Mouse (Mus musculus) activated CD4-positive, CD25-positive, alpha-beta regulatory T cell, adult 4 months (primary cell): ENCODE measurements around the gene Tex26. TPM values are rescaled to one million over a fixed set of nuclear protein-coding genes. Genes with fewer than 3 reads are reported as not detected.

Source experiments
- ATAC-seq: one replicate; pipeline ENCODE4 v1.8.0; 2017
- polyA plus RNA-seq, 2 experiments: library from polyadenylated mRNA; unstranded; fragments of 100-300 nt; shearing (Covaris generic); gene quantifications; one replicate each; pipeline ENCODE4 v1.2.1; 2017

The Tex26 gene
- polyA plus RNA-seq, 2 experiments from 2014 or later = not detected

DNA sequence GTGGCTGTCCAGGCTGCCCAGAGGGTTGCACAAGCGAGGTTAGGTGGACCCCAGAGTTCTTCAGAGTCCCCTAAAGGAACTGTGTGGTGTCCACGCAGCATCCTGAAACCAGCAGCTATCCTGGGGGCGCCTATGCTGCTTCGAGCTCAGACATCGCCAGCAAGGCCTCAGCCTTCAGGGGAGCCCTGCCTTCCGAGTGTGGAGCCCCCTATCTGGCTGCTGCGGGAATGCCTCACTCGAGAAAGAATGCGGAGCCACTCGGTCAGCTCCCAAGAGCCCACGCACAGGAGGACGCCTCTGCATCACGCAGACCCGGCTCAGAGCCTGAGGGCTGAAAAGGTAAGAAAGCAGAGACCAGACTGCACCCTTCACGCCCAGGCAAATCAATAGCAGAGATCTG is 50.8 kb downstream of the Tex26 start:
- ATAC-seq = no peak

DNA sequence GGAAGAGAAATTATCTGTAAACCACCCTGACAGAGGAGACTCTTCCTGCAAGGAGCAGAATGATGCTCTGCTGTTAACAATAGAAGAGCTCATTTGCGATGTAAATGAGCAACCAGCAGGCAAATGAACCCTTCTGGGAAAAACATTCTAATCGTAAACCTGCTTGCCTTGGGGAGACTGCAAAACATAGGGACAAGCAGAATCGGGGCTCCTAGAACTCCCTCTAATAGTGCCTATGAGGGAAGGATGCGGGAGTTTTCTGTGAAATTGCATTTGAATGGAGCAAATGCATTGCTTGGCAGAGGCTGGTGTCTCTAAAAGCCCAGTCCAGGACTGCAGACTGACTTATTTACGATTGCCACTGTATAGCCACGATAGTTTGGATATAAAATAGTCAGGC is 56.2 kb downstream of the Tex26 start:
- no peak for ATAC-seq

DNA sequence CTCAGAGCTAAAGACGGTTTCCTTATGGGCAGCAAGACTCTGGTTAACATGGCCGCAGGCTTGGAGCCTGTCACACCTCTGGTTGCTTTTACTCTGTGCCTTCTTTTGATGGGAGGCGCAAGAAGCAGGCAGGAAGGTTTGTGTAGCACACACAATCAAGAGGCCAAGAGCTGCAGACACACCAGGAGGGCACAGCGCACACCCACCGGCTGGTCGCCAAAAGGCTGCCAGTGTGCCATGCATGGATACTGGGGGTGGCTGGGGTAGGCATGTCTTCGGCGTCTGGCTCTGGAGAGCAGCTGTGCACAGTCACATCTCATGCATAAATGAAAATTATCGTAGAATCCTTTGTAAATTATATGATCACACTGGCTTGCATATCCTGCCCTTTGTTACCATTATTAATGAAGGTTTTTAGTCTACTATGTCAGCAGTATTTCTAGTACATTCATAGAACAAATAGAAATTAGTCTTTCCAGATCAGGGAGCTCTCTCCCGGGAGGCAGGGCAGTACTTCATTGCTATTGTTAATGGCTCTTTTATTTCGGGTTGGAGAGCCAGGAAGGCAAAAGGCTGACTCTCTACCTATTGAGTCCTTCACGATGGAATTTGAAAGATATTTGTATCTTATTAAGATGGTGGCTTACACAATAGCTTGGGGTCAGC is 57.1 kb downstream of the Tex26 start:
- no peak for ATAC-seq

DNA sequence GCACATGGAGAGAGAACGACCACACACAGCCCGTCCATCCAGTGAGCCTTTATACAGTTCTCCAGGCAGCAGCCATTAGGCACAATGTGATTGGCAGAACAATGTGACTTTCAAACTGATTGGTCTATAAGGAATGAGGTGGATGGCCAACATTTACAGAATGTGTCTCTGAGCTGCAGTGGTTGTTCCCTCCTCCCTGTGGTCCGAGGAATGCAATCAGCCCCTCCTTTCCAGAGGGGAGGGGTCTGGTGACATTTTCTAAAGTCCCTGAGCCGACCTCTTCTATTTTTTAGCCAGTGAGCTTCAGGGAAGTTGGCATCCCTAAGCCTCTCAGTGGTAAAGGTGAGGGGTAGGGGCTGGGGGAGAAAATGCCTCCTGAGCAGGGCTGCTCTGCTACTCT is 60.5 kb downstream of the Tex26 start:
- ATAC-seq = no peak

DNA sequence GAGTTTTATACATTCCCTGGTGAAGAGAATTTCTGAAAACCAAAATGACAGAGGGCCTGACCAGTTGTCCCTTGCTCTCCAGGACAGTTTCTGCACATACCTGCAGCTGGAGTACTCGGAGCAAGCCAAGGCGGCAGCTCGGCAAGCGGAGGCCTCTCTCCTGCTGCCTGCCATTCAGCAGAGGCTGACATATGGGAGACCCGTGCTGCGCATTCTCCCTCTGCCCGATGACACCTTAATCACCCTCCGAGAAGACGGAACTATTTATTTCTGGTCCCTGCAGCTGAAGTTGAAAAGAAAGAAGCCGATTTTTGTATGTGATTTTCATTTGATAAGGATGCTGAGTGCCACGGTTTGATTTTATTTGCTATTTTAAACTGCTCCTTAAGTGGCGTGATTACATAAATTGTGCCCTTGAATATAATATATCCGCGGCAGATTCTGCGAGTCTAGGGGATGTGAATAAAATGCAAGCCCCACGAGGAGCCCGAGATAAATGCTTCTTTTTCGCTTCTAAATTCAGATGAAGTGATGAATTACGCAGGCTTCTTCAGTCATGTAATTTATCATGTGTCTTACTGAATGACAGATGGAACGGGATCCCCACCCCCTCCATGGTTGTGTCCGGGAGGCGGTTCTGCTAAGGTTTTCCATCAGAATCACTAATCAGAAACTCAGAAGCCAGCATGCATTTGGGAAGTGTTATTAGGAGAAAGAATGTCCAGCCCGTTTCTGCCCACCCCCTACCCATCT is 64.1 kb downstream of the Tex26 start:
- ATAC-seq = no peak

DNA sequence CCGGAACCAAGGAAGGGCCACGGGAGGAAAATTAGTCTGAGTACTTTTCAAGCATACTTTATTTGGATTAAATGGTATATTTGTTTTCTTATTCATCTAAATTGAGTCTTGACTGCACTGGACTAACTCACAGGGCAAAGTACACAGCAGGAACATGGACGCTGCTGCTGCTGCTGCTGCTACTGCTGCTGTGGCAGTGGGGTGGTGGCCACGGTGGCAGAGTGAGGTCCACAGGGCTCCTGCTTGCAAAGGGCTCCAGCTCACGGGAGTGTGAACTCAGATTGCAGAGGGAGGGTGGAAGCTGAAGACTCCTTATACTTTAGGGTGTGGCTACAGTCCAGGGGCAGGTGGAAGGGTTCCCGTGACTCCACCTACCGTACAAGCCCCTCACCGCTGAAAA is 65.5 kb downstream of the Tex26 start:
- ATAC-seq = no peak

DNA sequence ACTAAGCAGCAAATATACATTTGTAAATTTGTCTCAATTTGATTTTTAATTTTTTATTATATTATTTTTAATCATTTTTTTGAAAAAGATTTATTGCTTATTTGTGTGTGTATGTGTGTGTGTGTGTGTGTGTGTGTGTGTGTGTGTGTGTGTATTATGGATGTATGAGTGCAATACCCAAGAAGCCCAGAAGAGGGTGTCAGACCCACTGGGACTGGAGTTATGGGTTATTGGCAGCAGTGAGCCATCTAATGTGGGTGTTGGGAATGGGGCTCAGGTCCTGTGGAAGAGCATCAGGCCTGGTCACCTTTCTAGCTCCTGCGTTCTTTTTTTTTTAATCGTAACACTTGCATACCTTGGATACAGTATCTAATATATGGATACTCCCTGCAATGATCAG is 66.6 kb downstream of the Tex26 start:
- ATAC-seq = no peak

DNA sequence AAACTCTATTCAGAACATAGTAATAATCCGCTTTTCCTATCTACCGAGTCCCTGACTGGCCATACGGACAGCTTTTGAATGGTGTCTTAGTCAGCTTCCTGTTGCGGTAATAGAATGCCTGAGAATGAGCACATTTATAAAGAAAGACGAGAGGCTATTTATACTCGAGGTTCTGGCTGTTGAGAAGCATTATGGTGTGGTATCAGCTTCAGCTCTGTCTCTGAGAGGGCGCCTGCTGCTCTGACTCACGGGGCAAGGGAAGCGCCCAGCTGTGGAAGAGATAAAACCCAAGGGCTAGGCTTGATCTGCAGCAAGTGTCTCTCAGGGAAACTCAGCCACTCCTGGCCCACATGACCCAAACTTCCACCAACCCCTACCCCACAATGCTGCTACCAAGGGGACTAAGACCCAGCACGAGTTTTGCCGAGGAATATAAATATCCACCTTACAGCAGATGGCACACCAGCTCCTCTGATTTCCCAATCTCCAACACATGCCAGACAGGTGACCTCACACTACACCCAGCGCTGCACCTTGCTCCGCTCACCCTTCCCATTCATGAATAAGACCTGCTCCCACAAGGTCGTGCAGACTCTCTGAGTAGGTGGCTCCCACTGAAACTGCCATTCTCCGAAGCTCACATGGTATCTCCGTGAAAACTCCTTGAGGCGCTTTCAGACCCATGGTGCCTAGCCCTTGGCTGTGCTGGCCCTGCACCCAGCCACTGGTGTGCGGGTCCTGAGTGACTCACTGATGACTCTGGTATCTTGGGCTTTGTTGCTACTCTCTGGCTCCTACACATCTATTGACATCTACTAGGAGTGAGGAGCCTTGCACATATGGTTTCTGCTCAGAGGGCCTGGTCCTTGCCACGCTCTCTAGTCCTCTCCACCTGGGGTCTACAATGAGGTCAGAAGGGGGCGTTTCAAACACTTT is 68.9 kb downstream of the Tex26 start:
- no peak for ATAC-seq

DNA sequence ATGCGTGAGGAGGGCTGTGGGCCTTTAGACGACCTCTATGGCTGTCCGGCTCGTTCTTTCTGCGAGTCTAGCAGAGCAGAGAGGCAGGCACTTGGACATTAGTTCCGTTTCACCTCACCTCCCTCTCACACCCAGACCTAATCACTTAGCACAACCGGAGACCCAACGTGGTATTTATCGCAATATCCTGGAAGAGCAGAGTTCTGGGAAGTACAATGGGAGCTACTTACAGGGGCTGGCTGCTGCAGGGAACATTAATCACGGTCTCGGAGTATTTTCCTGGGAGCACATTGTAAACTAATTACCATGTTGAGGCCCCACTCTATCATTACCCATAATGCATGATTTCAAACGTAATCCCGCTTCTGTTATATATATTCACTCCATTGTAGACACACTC is 70.9 kb downstream of the Tex26 start:
- ATAC-seq = no peak

DNA sequence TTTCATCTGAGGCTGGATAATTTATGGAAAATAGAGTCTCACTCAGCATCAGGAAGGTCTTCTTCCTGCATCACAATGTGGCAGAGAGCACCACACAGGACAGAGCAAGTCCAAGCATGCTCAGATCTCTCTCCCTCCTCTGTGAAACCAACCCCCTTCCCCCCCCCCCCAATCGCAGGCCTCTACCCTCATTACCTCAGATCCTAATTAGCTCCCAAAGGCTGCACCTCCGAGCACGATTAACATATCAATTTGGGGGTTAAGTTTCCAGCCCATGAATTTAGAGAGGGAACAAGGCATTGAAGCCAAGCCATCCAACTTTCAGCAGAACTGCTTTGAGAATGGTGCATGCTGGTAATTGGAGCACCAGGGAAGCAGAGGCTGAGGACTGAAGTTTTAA is 73.2 kb downstream of the Tex26 start:
- ATAC-seq = no peak

DNA sequence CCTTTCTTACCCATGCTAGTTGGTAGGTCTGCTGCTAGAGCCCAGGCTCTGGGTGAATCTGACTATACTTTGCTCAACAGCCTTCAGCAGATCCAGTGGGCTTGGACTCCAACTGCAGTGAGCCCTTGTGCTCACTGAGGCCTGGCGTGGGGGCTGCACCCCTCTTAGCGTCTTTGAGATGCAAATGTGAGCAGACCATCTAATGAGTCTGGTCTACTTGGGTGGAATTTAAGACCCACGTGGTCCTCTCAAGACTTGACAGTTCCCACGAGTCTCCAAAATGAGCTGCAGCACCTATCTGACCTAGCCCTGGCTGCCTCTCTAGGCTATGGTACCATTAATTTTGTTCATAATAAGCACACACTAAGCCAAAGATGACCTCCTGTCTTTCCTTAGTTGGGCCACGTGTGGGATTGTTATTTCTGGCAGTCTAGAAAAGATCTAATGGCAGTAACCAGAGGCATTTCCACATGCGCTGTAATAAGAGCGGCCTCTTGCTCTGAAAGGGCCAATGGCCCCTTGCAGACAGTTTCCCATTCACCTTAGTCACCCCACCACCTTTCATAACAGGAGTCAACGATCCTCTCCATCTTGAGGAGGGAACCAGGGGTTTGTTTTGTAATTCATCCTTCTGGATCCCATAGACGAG is 74.1 kb downstream of the Tex26 start:
- ATAC-seq = no peak

DNA sequence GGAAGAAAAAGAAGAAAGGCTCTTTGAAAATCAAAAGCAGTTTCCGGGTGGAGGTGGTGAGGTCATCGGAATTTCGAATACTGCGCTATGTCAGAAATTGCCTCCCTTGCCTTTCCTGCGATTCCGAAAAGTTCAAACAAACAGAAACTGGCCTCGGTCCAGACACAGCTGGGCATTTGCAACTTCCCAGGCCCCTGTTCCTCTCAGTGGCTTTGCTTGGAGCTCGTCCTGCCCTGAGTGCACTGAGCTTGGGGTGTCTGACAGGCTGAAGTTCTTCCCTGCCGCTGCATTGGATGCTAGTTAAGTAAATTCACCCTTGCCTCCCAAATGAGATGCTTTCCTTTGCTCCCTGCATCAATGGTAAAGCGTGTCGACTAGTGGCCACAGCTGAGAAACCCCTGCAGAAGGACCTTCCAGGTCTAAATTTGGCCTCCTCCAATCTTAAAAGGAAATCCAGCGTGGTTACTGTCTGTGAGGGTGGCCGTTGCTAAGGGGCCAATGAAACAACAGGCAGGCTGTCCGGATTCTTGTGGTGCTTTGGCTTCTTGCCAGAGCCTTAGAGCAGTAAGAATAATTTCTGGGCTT is 74.7 kb downstream of the Tex26 start:
- no peak for ATAC-seq

DNA sequence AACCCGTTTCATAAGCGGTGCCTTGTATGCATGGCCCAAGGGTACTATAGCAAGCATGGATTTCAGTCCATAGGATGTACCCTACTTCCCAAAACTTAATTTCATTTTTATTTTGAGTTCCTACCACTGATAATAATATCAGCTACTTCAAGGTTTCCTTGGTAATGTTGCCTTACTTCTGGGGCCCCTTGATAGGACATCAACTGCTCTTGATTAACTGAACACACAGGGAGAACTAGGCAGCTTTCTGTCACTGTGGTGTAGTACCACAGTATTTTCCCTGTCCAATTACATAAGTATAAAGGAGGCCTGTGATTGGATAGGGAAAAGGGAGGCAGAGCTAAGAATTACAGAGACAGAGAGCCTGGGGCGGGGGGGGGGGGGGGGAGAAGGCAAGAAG is 75.4 kb downstream of the Tex26 start:
- ATAC-seq = no peak

DNA sequence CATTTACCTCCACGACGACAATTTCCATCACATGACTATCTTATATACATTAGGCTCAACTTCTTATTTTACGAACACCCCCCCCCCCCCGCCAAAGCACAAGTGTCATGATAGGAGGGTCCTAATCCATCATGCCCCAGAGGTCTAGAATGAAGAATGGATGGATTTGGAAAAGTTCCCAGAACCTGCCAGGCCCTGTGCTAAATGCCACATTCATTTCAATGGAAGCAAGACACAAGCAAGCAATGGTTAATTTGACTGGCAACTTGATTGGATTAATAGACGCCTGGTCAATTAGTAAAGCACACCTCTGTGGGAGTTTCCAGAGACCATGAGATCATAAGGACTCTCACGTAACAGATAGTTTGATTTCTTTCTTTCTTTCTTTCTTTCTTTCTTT is 77.7 kb downstream of the Tex26 start:
- no peak for ATAC-seq

Other genes starting within 250 kb of the Tex26 start
- gene Alox5ap, start 174.9 kb upstream of the Tex26 start, polyA plus RNA-seq = 1 to 10 TPM; 1.5 to 3.0 TPM
- gene Medag, start 27.9 kb upstream of the Tex26 start, polyA plus RNA-seq = 1 to 10 TPM; 1.2 to 1.6 TPM
- gene Wdr95, start 89.0 kb downstream of the Tex26 start, polyA plus RNA-seq = not detected
- gene Hsph1, start 196.7 kb downstream of the Tex26 start, polyA plus RNA-seq = 10 to 100 TPM; 25.6 to 27.9 TPM
- 1 to 10 TPM; 2.4 to 2.9 TPM for gene B3glct, start 238.6 kb downstream of the Tex26 start, polyA plus RNA-seq